Mouse (Mus musculus): ENCODE measurements around the gene Slc5a1. TPM values are rescaled to one million over a fixed set of nuclear protein-coding genes. Genes with fewer than 3 reads are reported as not detected.

The Slc5a1 gene
- polyA plus RNA-seq, 1 experiment from 2014 or later = 5.1 TPM

- WGBS = 45% methylated on average over 7 of the region's 7 CpGs
- ATAC-seq (ENCODE audit: low FRiP score, low TSS enrichment) = no peak
- Histone ChIP-seq H3K4me2 (replicated peaks; ENCODE audit: low read depth, low read length) (no peak overlapping the region), H3K4me3 (ENCODE audit: low read length) (no peak overlapping the region), H3K27me3 (ENCODE audit: control insufficient read depth, insufficient read depth, low read length) (no peaks in the 10 kb centered on the region), H3K27ac (ENCODE audit: low read depth, low read length) (no peak overlapping the region), H3K4me1 (ENCODE audit: control insufficient read depth, insufficient read depth, low read length) (no peaks in the 10 kb centered on the region), H3K9me3 (ENCODE audit: control insufficient read depth, low read length) (no peaks in the 10 kb centered on the region), H3K36me3 (ENCODE audit: control insufficient read depth, insufficient read depth, low read length) (no peaks in the 10 kb centered on the region), H3K9ac (ENCODE audit: low read depth, low read length) (no peak overlapping the region)
Observed at GRCm38 (mm10) chr5:33142790-33143455, 38.9 kb downstream of the Slc5a1 start.

GRCm38 (mm10) chr5:33144025-33144424, 40.0 kb downstream of the Slc5a1 start:
- no peaks in the 10 kb centered on the region for H3K9me3 ChIP-seq (ENCODE audit: control insufficient read depth, low read length)
- H3K4me1 ChIP-seq (ENCODE audit: control insufficient read depth, insufficient read depth, low read length) = no peaks in the 10 kb centered on the region
- H3K27me3 ChIP-seq (ENCODE audit: control insufficient read depth, insufficient read depth, low read length) = no peaks in the 10 kb centered on the region
- H3K36me3 ChIP-seq (ENCODE audit: control insufficient read depth, insufficient read depth, low read length) = no peaks in the 10 kb centered on the region
- no peak overlapping the region for H3K4me2 ChIP-seq (replicated peaks; ENCODE audit: low read depth, low read length)
- ATAC-seq (ENCODE audit: low FRiP score, low TSS enrichment) = no peak; the same call in 1 of the 2 replicates
- no peak overlapping the region for H3K4me3 ChIP-seq (ENCODE audit: low read length)
- H3K27ac ChIP-seq (ENCODE audit: low read depth, low read length) = no peak overlapping the region
- 47% methylated on average over 5 of the region's 5 CpGs for WGBS
- H3K9ac ChIP-seq (ENCODE audit: low read depth, low read length) = no peak overlapping the region

GRCm38 (mm10) chr5:33146837-33147236, 42.8 kb downstream of the Slc5a1 start:
- H3K27ac ChIP-seq (ENCODE audit: low read depth, low read length) = no peak overlapping the region
- ATAC-seq (ENCODE audit: low FRiP score, low TSS enrichment) = no peak
- H3K36me3 ChIP-seq (ENCODE audit: control insufficient read depth, insufficient read depth, low read length) = no peaks in the 10 kb centered on the region
- H3K9ac ChIP-seq (ENCODE audit: low read depth, low read length) = no peak overlapping the region
- H3K9me3 ChIP-seq (ENCODE audit: control insufficient read depth, low read length) = no peaks in the 10 kb centered on the region
- H3K4me1 ChIP-seq (ENCODE audit: control insufficient read depth, insufficient read depth, low read length) = no peaks in the 10 kb centered on the region
- no peak overlapping the region for H3K4me3 ChIP-seq (ENCODE audit: low read length)
- WGBS = 88% methylated on average over 9 of the region's 9 CpGs
- no peak overlapping the region for H3K4me2 ChIP-seq (replicated peaks; ENCODE audit: low read depth, low read length)
- H3K27me3 ChIP-seq (ENCODE audit: control insufficient read depth, insufficient read depth, low read length) = no peaks in the 10 kb centered on the region

- Histone ChIP-seq H3K9ac (ENCODE audit: low read depth, low read length) (no peak overlapping the region), H3K36me3 (ENCODE audit: control insufficient read depth, insufficient read depth, low read length) (no peaks in the 10 kb centered on the region), H3K4me1 (ENCODE audit: control insufficient read depth, insufficient read depth, low read length) (no peaks in the 10 kb centered on the region), H3K4me2 (replicated peaks; ENCODE audit: low read depth, low read length) (no peak overlapping the region), H3K27me3 (ENCODE audit: control insufficient read depth, insufficient read depth, low read length) (no peaks in the 10 kb centered on the region), H3K4me3 (ENCODE audit: low read length) (no peak overlapping the region), H3K9me3 (ENCODE audit: control insufficient read depth, low read length) (no peaks in the 10 kb centered on the region), H3K27ac (ENCODE audit: low read depth, low read length) (no peak overlapping the region)
- no peak for ATAC-seq (ENCODE audit: low FRiP score, low TSS enrichment)
- WGBS = 77% methylated on average over 6 of the region's 6 CpGs
Observed at GRCm38 (mm10) chr5:33147691-33148090, 43.7 kb downstream of the Slc5a1 start.

- Histone ChIP-seq H3K36me3 (ENCODE audit: control insufficient read depth, insufficient read depth, low read length) (no peaks in the 10 kb centered on the region), H3K4me3 (ENCODE audit: low read length) (no peak overlapping the region), H3K9ac (ENCODE audit: low read depth, low read length) (no peak overlapping the region), H3K4me1 (ENCODE audit: control insufficient read depth, insufficient read depth, low read length) (no peaks in the 10 kb centered on the region), H3K27me3 (ENCODE audit: control insufficient read depth, insufficient read depth, low read length) (no peaks in the 10 kb centered on the region), H3K9me3 (ENCODE audit: control insufficient read depth, low read length) (no peaks in the 10 kb centered on the region), H3K27ac (ENCODE audit: low read depth, low read length) (no peak overlapping the region), H3K4me2 (replicated peaks; ENCODE audit: low read depth, low read length) (no peak overlapping the region)
- ATAC-seq (ENCODE audit: low FRiP score, low TSS enrichment) = no peak
- 37% methylated on average over 7 of the region's 7 CpGs for WGBS
Observed at GRCm38 (mm10) chr5:33193567-33193966, 89.5 kb downstream of the Slc5a1 start.

- H3K9me3 ChIP-seq (ENCODE audit: control insufficient read depth, low read length) = no peaks in the 10 kb centered on the region
- no peaks in the 10 kb centered on the region for H3K27me3 ChIP-seq (ENCODE audit: control insufficient read depth, insufficient read depth, low read length)
- no peak for ATAC-seq (ENCODE audit: low FRiP score, low TSS enrichment)
- H3K27ac ChIP-seq (ENCODE audit: low read depth, low read length) = no peak overlapping the region
- no peak overlapping the region for H3K9ac ChIP-seq (ENCODE audit: low read depth, low read length)
- no peaks in the 10 kb centered on the region for H3K4me1 ChIP-seq (ENCODE audit: control insufficient read depth, insufficient read depth, low read length)
- H3K4me3 ChIP-seq (ENCODE audit: low read length) = no peak overlapping the region
- no peaks in the 10 kb centered on the region for H3K36me3 ChIP-seq (ENCODE audit: control insufficient read depth, insufficient read depth, low read length)
- 69% methylated on average over 9 of the region's 9 CpGs for WGBS
- no peak overlapping the region for H3K4me2 ChIP-seq (replicated peaks; ENCODE audit: low read depth, low read length)
Observed at GRCm38 (mm10) chr5:33195246-33195852, 91.3 kb downstream of the Slc5a1 start.

GRCm38 (mm10) chr5:33200071-33200470, 96.1 kb downstream of the Slc5a1 start:
- no peak overlapping the region for H3K9ac ChIP-seq (ENCODE audit: low read depth, low read length)
- no peaks in the 10 kb centered on the region for H3K36me3 ChIP-seq (ENCODE audit: control insufficient read depth, insufficient read depth, low read length)
- 23% methylated on average over 1 of the region's 1 CpGs for WGBS
- no peak overlapping the region for H3K27ac ChIP-seq (ENCODE audit: low read depth, low read length)
- no peaks in the 10 kb centered on the region for H3K9me3 ChIP-seq (ENCODE audit: control insufficient read depth, low read length)
- no peak overlapping the region for H3K4me2 ChIP-seq (replicated peaks; ENCODE audit: low read depth, low read length)
- no peak for ATAC-seq (ENCODE audit: low FRiP score, low TSS enrichment)
- no peaks in the 10 kb centered on the region for H3K4me1 ChIP-seq (ENCODE audit: control insufficient read depth, insufficient read depth, low read length)
- no peak overlapping the region for H3K4me3 ChIP-seq (ENCODE audit: low read length)
- H3K27me3 ChIP-seq (ENCODE audit: control insufficient read depth, insufficient read depth, low read length) = no peaks in the 10 kb centered on the region; the same call in 1 of the 2 replicates

GRCm38 (mm10) chr5:33201697-33202096, 97.7 kb downstream of the Slc5a1 start:
- H3K4me3 ChIP-seq (ENCODE audit: low read length) = no peak overlapping the region
- H3K36me3 ChIP-seq (ENCODE audit: control insufficient read depth, insufficient read depth, low read length) = no peaks in the 10 kb centered on the region
- H3K4me2 ChIP-seq (replicated peaks; ENCODE audit: low read depth, low read length) = no peak overlapping the region
- no peaks in the 10 kb centered on the region for H3K4me1 ChIP-seq (ENCODE audit: control insufficient read depth, insufficient read depth, low read length)
- H3K9me3 ChIP-seq (ENCODE audit: control insufficient read depth, low read length) = no peaks in the 10 kb centered on the region
- ATAC-seq (ENCODE audit: low FRiP score, low TSS enrichment) = no peak
- H3K9ac ChIP-seq (ENCODE audit: low read depth, low read length) = no peak overlapping the region
- H3K27ac ChIP-seq (ENCODE audit: low read depth, low read length) = no peak overlapping the region
- no peaks in the 10 kb centered on the region; the same call in 1 of the 2 replicates for H3K27me3 ChIP-seq (ENCODE audit: control insufficient read depth, insufficient read depth, low read length)
- 69% methylated on average over 13 of the region's 13 CpGs for WGBS

GRCm38 (mm10) chr5:33202516-33203170, 98.6 kb downstream of the Slc5a1 start:
- Histone ChIP-seq H3K4me2 (replicated peaks; ENCODE audit: low read depth, low read length) (no peak overlapping the region), H3K27ac (ENCODE audit: low read depth, low read length) (no peak overlapping the region), H3K27me3 (ENCODE audit: control insufficient read depth, insufficient read depth, low read length) (no peaks in the 10 kb centered on the region; the same call in 1 of the 2 replicates), H3K9ac (ENCODE audit: low read depth, low read length) (no peak overlapping the region), H3K9me3 (ENCODE audit: control insufficient read depth, low read length) (no peaks in the 10 kb centered on the region), H3K4me1 (ENCODE audit: control insufficient read depth, insufficient read depth, low read length) (no peaks in the 10 kb centered on the region), H3K4me3 (ENCODE audit: low read length) (no peak overlapping the region), H3K36me3 (ENCODE audit: control insufficient read depth, insufficient read depth, low read length) (no peaks in the 10 kb centered on the region)
- no peak for ATAC-seq (ENCODE audit: low FRiP score, low TSS enrichment)
- 83% methylated on average over 13 of the region's 13 CpGs for WGBS

All from kidney, embryonic 14.5 days (tissue).